Mouse (Mus musculus) inflammation-experienced regulatory T-cells, adult 6 months (primary cell): ENCODE measurements around the gene Chmp2a. TPM values are rescaled to one million over a fixed set of nuclear protein-coding genes. Genes with fewer than 3 reads are reported as not detected.

ENCODE experiments used
- ATAC-seq: one replicate; pipeline ENCODE4 v1.8.0; 2017
- polyA plus RNA-seq, 3 experiments: library from polyadenylated mRNA; unstranded; fragments of 100-300 nt; shearing (Covaris generic); gene quantifications; one replicate each; pipeline ENCODE4 v1.2.1; 2017

Gene Chmp2a
- polyA plus RNA-seq, 3 experiments from 2014 or later, result 296 to 343 (median 309) TPM

- no peak for ATAC-seq
Observed at GRCm38 (mm10) chr7:13033451-13034147, 1.0 kb downstream of the Chmp2a start.

- ATAC-seq, result no peak
Observed at GRCm38 (mm10) chr7:13032541-13032940, 2.1 kb downstream of the Chmp2a start.

- no peak for ATAC-seq
Observed at GRCm38 (mm10) chr7:13031983-13032382, 2.6 kb downstream of the Chmp2a start.

GRCm38 (mm10) chr7:13031069-13031468 is 3.5 kb downstream of the Chmp2a start:
- ATAC-seq, result no peak

GRCm38 (mm10) chr7:13028986-13029385 is 5.6 kb downstream of the Chmp2a start:
- ATAC-seq, result no peak

- no peak for ATAC-seq
Observed at GRCm38 (mm10) chr7:13025511-13026112, 9.0 kb downstream of the Chmp2a start.

- peak; percentile 14 for ATAC-seq
Observed at GRCm38 (mm10) chr7:13024805-13025204, 9.8 kb downstream of the Chmp2a start.

- peak; percentile 81 for ATAC-seq
Observed at GRCm38 (mm10) chr7:13023928-13024731, 10.5 kb downstream of the Chmp2a start.

- ATAC-seq, result peak; percentile 18
Observed at GRCm38 (mm10) chr7:13022773-13023535, 11.7 kb downstream of the Chmp2a start.

- ATAC-seq, result no peak
Observed at GRCm38 (mm10) chr7:13015217-13015616, 19.4 kb downstream of the Chmp2a start.

GRCm38 (mm10) chr7:13014275-13014839 is 20.2 kb downstream of the Chmp2a start:
- ATAC-seq, result no peak

GRCm38 (mm10) chr7:13013671-13014070 is 20.9 kb downstream of the Chmp2a start:
- no peak for ATAC-seq

GRCm38 (mm10) chr7:13010005-13010908 is 24.4 kb downstream of the Chmp2a start, which contains the start of gene Zbtb45:
Gene Zbtb45, minus strand, starts transcription at chr7:13010034.
- no peak for ATAC-seq

GRCm38 (mm10) chr7:13009143-13010004 is 25.2 kb downstream of the Chmp2a start:
- ATAC-seq, result peak; percentile 89

GRCm38 (mm10) chr7:13007341-13008092 is 27.1 kb downstream of the Chmp2a start:
- ATAC-seq, result no peak

GRCm38 (mm10) chr7:13006531-13006930 is 28.1 kb downstream of the Chmp2a start:
- no peak for ATAC-seq

- no peak for ATAC-seq
Observed at GRCm38 (mm10) chr7:13006011-13006410, 28.6 kb downstream of the Chmp2a start.

- ATAC-seq, result no peak
Observed at GRCm38 (mm10) chr7:13003380-13003779, 31.2 kb downstream of the Chmp2a start.

GRCm38 (mm10) chr7:13001584-13001983 is 33.0 kb downstream of the Chmp2a start:
- no peak for ATAC-seq
